Mouse (Mus musculus) brain, embryonic 14.5 days (tissue): ENCODE results near the gene Atg4c. TPM values are rescaled to one million over a fixed set of nuclear protein-coding genes. Genes with fewer than 3 reads are reported as not detected.

Source experiments
- DNase-seq: peaks from one replicate; pipeline ENCODE4 v3.0.0-alpha.2; 2011; ENCODE audit warnings: low read depth
- CTCF ChIP-seq: fragments of 200-500 bp; IDR thresholded peaks from 2 replicates; pipeline ENCODE4 v1.5.1; 2012; ENCODE audit warnings: inconsistent platforms, mild to moderate bottlenecking, moderate library complexity, borderline replicate concordance; ENCODE audit not compliant: insufficient read depth, insufficient read length; ENCODE audit errors: extremely low read depth
- POLR2A ChIP-seq: fragments of 200-500 bp; IDR thresholded peaks from 2 replicates; pipeline ENCODE4 v1.6.1; 2012; ENCODE audit warnings: mild to moderate bottlenecking, inconsistent platforms, borderline replicate concordance; ENCODE audit not compliant: poor library complexity, insufficient read depth, insufficient read length, severe bottlenecking; ENCODE audit errors: extremely low read depth
- polyA plus RNA-seq: library from polyadenylated mRNA; depleted of rRNA; stranded (reverse); fragments of >200 nt; gene quantifications from 2 replicates; pipeline ENCODE4 v1.2.3, GENCODE M21; 2012

The Atg4c gene
- polyA plus RNA-seq, 1 experiment, result 12.0 TPM

DNA sequence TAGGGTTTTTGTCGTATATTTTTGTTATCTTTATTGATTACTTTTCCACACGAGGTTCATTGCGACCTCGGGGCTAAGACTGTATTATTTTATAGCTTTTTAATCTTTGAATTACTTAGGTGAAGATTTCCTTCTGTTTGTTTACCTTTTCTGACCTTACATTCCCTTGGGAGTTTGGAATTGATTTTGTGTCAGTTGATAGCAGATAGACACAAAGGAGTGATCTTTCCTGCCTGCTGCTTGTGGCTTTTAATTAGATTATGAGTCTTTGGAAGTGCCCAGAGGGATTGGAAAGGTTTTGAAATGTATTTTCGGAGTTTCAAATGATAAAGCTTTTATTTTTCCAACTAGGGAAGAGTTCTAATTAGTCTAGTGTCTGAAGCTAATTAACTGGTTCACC, 1.1 kb downstream of the Atg4c start:
- DNase-seq, result peak; percentile 18
- TF ChIP-seq POLR2A, result no peak
- TF ChIP-seq CTCF, result no peak

DNA sequence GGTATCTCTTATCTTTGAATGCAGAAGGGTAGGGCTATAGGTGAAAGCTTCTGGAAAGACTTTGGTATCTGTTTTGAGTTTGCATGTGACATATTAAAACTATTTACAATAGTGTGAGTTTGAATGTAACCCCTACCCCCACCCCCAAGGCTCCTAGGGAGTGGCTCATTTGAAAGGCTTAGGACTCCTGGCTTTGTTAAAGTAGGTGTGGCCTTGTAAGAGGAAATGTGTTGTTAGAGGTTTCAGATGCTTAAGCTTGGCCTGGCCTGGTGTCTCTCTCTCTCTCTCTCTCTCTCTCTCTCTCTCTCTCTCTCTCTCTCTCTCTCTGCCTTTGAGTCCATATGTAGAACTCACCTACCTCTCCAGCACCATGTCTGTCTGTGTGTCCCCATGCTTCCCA, 5.0 kb downstream of the Atg4c start:
- TF ChIP-seq CTCF (no peak), POLR2A (no peak)
- DNase-seq, result no peak

DNA sequence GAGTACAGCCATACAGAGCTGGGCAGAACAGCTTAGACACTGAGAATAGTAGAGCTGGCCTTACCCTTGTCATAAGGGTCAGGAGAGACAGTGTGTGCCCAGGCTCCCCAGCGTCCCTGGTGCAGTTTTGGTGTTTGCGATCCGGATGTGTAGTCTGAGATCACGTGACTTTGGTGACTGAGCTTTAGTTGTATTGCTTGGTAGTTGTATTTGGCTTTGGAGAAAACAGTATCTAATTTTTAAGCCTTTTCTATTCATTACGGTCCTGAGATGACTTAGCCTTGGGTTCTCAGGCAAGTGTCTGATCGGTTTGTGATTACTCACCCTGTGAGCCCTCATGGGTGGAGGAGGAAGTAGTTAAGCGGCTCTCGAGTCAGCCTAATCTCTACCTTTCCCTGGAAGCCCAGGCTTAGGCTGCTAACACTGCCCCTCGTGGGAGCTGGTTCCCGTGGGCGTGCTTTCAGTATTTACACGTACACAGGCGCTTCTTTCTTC, 6.1 kb downstream of the Atg4c start:
- no peak for DNase-seq
- TF ChIP-seq POLR2A (no peak), CTCF (no peak)

DNA sequence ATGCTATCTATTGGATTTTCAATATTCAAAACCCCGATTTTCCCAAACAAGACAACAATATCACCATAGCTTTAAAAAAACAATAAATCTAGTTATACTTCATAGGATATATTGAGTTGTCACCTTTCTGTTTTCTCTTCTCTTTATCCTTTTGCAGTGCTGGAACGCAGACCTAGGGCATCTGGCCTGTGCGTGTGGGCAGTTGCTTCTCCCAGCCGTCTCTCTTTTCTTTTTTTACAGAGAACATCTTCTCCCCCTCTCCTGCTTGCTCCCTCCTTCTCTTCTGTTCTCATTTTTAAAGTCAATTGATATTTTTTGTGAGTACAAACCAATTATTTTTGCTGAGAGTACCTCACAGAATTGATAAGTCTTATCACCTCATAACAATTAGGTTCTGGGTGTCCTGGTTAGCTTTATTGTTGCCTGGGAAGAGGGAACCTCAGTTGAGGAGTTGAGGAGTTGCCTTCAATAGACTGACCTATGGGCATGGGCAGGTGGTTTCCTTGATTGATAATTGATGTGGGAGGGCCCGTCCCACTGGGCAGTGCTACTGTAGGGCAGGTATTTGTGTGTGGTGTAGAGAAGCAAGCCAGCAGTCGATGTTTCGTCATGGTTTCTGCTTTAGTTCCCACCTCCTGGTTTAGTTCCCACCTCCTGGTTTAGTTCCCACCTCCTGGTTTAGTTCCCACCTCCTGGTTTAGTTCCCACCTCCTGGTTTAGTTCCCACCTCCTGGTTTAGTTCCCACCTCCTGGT, 6.8 kb downstream of the Atg4c start:
- no peak for TF ChIP-seq POLR2A
- no peak for TF ChIP-seq CTCF
- no peak for DNase-seq

DNA sequence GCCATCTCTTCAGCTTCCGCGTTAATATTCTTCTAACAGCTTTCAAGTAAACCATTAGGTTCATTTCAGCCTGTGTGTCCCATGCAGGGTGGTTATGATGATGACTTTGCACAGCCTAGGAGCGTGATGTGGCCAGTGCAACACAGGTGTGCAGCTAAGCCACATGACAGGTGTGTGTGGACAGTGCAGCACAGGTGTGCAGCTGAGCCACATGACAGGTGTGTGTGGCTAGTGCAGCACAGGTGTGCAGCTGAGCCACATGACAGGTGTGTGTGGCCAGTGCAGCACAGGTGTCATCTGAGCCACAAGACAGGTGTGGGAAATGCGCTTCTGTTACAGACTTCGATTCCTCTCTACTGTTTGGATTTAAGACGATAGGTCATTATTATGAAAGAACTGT, 12.0 kb downstream of the Atg4c start:
- DNase-seq, result no peak
- TF ChIP-seq POLR2A, result no peak
- TF ChIP-seq CTCF, result no peak

DNA sequence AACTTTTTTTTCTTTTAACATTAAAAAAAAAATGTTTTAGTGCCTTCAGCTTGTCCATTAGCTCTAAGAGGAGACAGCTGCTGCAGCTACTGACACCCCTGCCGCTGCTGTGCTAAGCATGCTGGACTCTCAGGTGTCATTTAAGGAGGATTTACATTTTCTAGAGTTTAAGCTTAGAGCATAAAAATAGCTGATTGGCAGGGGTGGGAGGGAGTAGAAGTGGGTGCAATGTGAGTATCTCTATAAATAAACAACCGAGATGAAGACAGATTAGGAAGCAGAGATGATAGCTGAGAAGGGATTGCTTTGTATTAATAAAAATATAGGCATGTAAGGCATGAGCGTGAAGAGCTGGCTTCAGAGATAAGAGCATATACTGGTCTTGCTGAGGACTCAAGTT, 12.6 kb downstream of the Atg4c start:
- DNase-seq, result no peak
- TF ChIP-seq POLR2A (no peak), CTCF (no peak)

DNA sequence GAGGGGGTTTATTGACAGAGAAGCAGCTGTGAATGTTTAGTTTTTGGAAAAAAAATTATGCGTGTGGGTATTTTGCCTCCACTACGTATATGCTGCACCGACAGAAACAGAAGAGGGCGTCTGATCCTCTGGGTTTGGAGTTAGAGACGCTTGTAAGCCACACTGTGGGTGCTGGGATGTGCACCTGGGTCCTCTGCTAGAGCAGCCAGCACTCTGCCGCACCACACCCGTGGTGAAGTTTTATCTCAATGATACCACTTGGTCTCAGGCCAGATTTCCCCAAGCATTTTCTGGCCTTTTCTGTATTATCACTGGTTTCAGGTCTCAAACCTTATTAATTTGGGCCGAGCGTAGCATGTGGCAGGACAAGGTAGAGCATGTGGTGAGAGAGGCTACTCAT, 16.4 kb downstream of the Atg4c start:
- DNase-seq, result no peak
- TF ChIP-seq POLR2A, result no peak
- TF ChIP-seq CTCF, result no peak

DNA sequence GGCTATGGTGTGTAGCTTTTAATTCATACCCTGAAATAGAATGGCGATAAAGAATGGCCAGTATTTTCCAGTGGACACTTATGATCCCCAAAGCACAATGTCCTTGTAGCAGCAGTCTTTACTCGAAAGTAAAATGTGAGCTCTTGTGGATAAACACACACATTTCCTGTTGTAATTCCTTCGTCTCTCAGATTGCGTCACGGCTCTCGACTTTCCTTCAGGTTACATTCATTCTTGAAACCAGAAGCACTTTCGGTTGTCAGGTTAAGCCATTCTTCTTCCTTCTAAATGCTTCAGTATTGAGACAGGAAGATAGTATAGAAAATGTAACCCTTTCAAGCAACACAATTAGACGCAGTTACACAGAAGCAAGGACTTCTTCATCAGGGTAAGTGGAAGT, 17.9 kb downstream of the Atg4c start:
- no peak for TF ChIP-seq POLR2A
- TF ChIP-seq CTCF, result no peak
- DNase-seq, result no peak

DNA sequence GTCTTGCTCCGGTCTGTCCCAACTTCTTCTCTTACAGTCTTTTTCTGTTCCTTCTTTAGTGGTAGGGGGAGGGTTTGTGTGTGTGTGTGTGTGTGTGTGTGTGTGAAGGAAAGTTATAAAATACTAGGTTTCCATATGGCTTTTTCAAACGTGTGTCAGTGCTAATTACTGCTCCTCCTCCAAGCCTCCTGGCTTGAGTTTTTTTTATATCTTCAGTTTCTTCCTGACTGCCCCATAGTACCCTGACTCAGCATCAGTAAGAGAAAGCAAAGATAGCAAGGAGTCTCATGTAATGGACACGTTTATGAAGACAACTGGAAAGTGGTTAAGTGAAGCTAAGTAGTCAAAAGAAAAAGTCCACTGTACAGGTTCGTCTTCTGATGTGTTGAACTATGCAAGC, 19.4 kb downstream of the Atg4c start:
- no peak for DNase-seq
- no peak for TF ChIP-seq POLR2A
- TF ChIP-seq CTCF, result no peak

DNA sequence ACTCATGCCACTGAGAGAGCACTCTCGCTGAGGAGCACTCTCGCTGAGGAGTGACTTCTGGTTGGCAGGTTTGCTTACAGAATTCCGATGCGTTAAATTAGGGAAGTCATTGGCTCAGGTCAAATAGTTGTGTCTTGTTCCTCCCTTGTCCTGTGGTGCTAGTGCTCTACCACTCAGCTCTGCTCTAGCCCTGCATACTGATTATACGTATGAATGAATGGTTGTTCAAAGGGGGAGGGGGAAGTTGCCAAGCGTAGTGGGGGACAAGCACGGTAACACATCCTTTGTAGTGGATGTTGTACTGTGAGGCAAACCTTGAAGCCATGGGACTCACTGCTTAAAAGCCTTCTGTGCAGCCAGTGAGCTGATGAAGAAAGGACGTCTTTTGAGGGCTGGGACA, 28.5 kb downstream of the Atg4c start:
- TF ChIP-seq POLR2A (no peak), CTCF (no peak)

DNA sequence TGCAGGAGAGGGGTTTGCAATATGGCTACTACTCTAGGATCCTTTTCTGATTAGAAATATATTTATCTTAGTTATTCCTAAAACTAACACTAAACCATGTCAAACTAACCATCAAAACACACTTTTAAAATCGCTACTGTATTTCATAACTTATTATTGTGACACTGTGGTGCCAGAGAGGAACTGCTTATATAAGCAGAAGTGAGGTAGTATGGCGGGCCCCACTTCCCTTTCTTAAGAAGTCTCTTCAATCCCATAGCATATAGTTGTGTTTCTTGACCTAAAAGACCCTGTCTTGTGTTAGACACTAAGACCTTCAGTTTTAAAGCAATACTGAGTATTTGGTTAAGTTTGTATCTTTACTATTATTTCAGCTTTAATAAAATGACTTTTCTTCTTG, 31.1 kb downstream of the Atg4c start:
- no peak for TF ChIP-seq CTCF
- no peak for TF ChIP-seq POLR2A
- no peak for DNase-seq

More for the DNA sequence above, 28.5 kb downstream of the Atg4c start:
- no peak for DNase-seq

DNA sequence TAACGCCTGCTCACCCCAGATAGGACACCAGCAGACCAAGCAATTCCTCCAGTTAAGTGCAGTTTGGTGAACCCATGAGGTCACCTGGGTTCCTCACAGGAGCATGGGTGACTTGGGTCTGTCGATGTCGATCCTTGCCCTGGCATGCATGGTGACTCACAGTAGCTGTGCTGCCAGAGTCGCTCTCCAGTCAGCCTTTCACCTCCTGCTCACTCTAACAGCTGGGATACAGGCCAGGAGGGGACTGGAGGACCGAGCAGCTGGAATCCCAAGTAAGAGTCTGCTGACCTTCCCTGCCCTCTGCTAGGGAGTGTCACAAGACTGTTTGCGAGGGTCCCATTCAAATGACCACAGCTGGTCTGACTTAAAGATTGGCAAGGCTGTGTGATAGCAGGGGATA, 33.5 kb downstream of the Atg4c start:
- TF ChIP-seq POLR2A, result no peak
- no peak for TF ChIP-seq CTCF
- DNase-seq, result no peak
